Mouse (Mus musculus) forebrain, postnatal 0 days (tissue): Measurements from ENCODE around the gene Suv39h2. TPM values are rescaled to one million over a fixed set of nuclear protein-coding genes. Genes with fewer than 3 reads are reported as not detected.

Experiments used
- ATAC-seq: fragments of 200-750 bp; cut with Nextera tagmentation; 2 replicates; pipeline ENCODE4 v1.8.0; 2017; ENCODE audit warnings: mild to moderate bottlenecking, moderate library complexity
- DNase-seq: peaks from one replicate; pipeline ENCODE4 v3.0.0-alpha.2; 2015
- H3K27ac ChIP-seq: fragments of 300-500 bp; sonication (generic); 2 replicates; pipeline ENCODE4 v1.5.1; 2014; ENCODE audit warnings: low read depth, mild to moderate bottlenecking, antibody characterized with exemption, low read length, moderate library complexity, mixed read lengths
- H3K27me3 ChIP-seq: fragments of 300-500 bp; sonication (generic); 2 replicates; pipeline ENCODE4 v1.6.1; 2014; ENCODE audit warnings: mild to moderate bottlenecking, low read length, mixed read lengths; ENCODE audit not compliant: insufficient read depth
- H3K36me3 ChIP-seq: fragments of 300-500 bp; sonication (generic); 2 replicates; pipeline ENCODE4 v1.6.1; 2014; ENCODE audit warnings: mild to moderate bottlenecking, moderate library complexity; ENCODE audit not compliant: insufficient read depth
- H3K4me1 ChIP-seq: fragments of 300-500 bp; sonication (generic); 2 replicates; pipeline ENCODE4 v1.6.1; 2014; ENCODE audit warnings: antibody characterized with exemption; ENCODE audit not compliant: insufficient read depth
- H3K4me2 ChIP-seq: fragments of 300-500 bp; sonication (generic); 2 replicates; pipeline ENCODE4 v1.6.1; 2014; ENCODE audit warnings: low read depth, mild to moderate bottlenecking, moderate library complexity
- H3K4me3 ChIP-seq: fragments of 300-500 bp; sonication (generic); 2 replicates; pipeline ENCODE4 v1.5.1; 2014; ENCODE audit warnings: low read depth, low read length, mixed read lengths
- H3K9ac ChIP-seq: fragments of 300-500 bp; sonication (generic); 2 replicates; pipeline ENCODE4 v1.6.1; 2014; ENCODE audit warnings: mild to moderate bottlenecking
- H3K9me3 ChIP-seq: fragments of 300-500 bp; sonication (generic); 2 replicates; pipeline ENCODE4 v1.6.1; 2016; ENCODE audit warnings: low read length
- CTCF ChIP-seq: sonication (generic); IDR thresholded peaks from 2 replicates; pipeline ENCODE4 v1.5.1; 2016; ENCODE audit warnings: antibody characterized with exemption, control low read depth, low read depth
- WGBS: fragments of 180-500 bp; shearing (Covaris S2); extraction: QIAGEN DNeasy Blood & Tissue Kit; methylation state at CpG from one replicate; pipeline ENCODE4 v1.1.7; 2014; 5-methylcytosine and 5-hydroxymethylcytosine counted together
- polyA plus RNA-seq: library from polyadenylated mRNA; unstranded; fragments of >200 nt; fragmentation: Nextera tagmentation; extraction: Ambion mirVana; gene quantifications from 2 replicates; pipeline ENCODE4 v1.2.1, GENCODE M21; 2015
- total RNA-seq: library from RNA; depleted of rRNA; stranded (reverse); fragments of >200 nt; gene quantifications from 2 replicates; pipeline ENCODE4 v1.2.3, GENCODE M21; 2014

Gene Suv39h2
- total and polyA plus RNA-seq, 2 experiments from 2014 or later, result 7.6 to 12.1 TPM

GRCm38 (mm10) chr2:3453096-3453495 is 21.7 kb downstream of the Suv39h2 start:
- ATAC-seq (no peak), DNase-seq (no peak)
- H3K4me3 ChIP-seq, result no peak overlapping the region
- no peaks in the 10 kb centered on the region for H3K9me3 ChIP-seq
- no peak overlapping the region for H3K4me2 ChIP-seq
- H3K36me3 ChIP-seq, result peaks cover 32% of the 10 kb centered on the region
- no peaks in the 10 kb centered on the region for H3K27me3 ChIP-seq
- H3K27ac ChIP-seq, result no peak overlapping the region
- no peak overlapping the region for H3K9ac ChIP-seq
- no peak for TF ChIP-seq CTCF
- WGBS, result 89% methylated on average over 3 of the region's 3 CpGs
- H3K4me1 ChIP-seq, result no peaks in the 10 kb centered on the region

GRCm38 (mm10) chr2:3449431-3449830 is 25.4 kb downstream of the Suv39h2 start:
- TF ChIP-seq CTCF, result no peak
- no peaks in the 10 kb centered on the region for H3K27me3 ChIP-seq
- peaks cover 37% of the 10 kb centered on the region for H3K36me3 ChIP-seq
- no peaks in the 10 kb centered on the region for H3K4me1 ChIP-seq
- H3K9ac ChIP-seq, result no peak overlapping the region
- no peak overlapping the region for H3K27ac ChIP-seq
- H3K4me3 ChIP-seq, result no peak overlapping the region
- ATAC-seq (no peak), DNase-seq (no peak)
- H3K4me2 ChIP-seq, result no peak overlapping the region
- H3K9me3 ChIP-seq, result no peaks in the 10 kb centered on the region
- WGBS, result 72% methylated on average over 2 of the region's 2 CpGs

DNA sequence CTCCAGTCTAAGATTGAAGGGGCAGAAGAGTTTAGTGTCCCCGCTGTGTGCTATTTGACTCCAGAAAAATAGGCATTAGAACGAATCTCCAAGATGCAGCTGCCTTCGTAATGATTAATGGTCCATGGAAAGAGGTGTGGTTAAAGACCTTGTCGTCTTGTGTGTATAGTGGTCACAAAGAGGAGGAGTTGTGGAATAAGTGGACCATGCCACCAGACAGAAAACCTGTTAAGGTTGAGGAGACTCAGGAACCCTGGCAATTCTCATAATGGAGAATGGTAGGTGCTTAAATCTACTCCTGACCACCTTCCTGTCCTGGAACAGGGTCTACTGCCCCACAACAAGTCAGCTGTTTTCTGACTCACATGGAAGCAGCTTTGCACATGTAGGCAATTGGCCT is 28.8 kb downstream of the Suv39h2 start:
- TF ChIP-seq CTCF, result no peak
- WGBS, result 93% methylated on average over 4 of the region's 4 CpGs
- H3K36me3 ChIP-seq, result peaks cover 41% of the 10 kb centered on the region
- no peak overlapping the region for H3K4me2 ChIP-seq
- H3K9me3 ChIP-seq, result no peaks in the 10 kb centered on the region
- ATAC-seq (no peak), DNase-seq (no peak)
- H3K9ac ChIP-seq, result no peak overlapping the region
- H3K4me3 ChIP-seq, result no peak overlapping the region
- H3K27me3 ChIP-seq, result no peaks in the 10 kb centered on the region
- no peak overlapping the region for H3K27ac ChIP-seq
- H3K4me1 ChIP-seq, result no peaks in the 10 kb centered on the region

DNA sequence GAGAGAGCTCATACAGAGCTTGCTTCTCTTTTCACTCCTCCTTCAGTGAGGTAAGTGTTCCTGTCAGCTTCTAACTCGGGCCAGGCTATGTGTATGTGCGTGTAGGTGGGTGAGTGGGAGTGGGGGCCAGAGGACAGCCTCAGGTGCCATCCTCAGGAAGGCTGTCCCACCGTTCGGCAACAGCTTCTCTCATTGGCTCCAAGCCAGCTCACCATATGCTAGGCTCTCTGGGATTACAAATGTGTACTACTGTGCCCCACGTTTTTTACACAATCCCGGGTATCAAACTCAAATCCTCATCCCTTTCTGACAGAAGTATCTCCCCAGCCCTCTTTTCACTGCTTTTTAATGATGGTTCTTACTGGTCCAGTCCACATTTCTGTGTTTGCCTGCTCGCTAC is 30.6 kb downstream of the Suv39h2 start:
- Histone ChIP-seq H3K27me3 (no peaks in the 10 kb centered on the region), H3K4me3 (no peak overlapping the region), H3K9me3 (no peaks in the 10 kb centered on the region), H3K36me3 (peaks cover 41% of the 10 kb centered on the region), H3K4me2 (no peak overlapping the region), H3K9ac (no peak overlapping the region), H3K27ac (no peak overlapping the region), H3K4me1 (no peaks in the 10 kb centered on the region)
- no peak for DNase-seq
- WGBS, result 59% methylated on average over 7 of the region's 7 CpGs
- no peak for TF ChIP-seq CTCF
- no peak for ATAC-seq

DNA sequence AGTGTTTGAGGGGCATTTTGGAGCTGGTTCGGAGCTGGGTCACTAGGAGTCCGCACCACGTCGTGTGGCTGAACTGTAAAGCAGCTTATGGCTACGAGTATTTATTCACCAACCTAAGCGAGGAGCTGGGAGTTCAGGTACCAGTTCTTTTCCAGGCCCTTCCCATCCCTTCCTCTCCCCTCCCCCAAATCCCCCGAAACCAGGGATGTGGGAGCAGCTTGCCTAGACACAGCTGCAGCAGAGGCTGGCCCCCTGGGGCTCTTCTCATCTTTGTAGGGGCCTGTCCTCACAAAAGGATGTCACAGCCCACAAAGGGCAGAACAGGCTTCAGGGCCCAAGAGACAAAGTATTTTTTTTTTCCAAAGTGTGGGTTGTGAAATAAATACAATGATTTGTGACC is 36.9 kb downstream of the Suv39h2 start:
- Histone ChIP-seq H3K9ac (no peak overlapping the region), H3K27me3 (no peaks in the 10 kb centered on the region), H3K27ac (no peak overlapping the region), H3K4me1 (no peaks in the 10 kb centered on the region), H3K9me3 (no peaks in the 10 kb centered on the region), H3K4me3 (no peak overlapping the region), H3K36me3 (peaks cover 24% of the 10 kb centered on the region), H3K4me2 (no peak overlapping the region)
- DNase-seq (no peak), ATAC-seq (no peak)
- 41% methylated on average over 7 of the region's 7 CpGs for WGBS
- no peak for TF ChIP-seq CTCF

GRCm38 (mm10) chr2:3435369-3436061 is 39.3 kb downstream of the Suv39h2 start:
- H3K4me2 ChIP-seq, result no peak overlapping the region
- H3K36me3 ChIP-seq, result peaks cover 17% of the 10 kb centered on the region
- H3K4me1 ChIP-seq, result no peaks in the 10 kb centered on the region
- no peak overlapping the region for H3K9ac ChIP-seq
- no peak for TF ChIP-seq CTCF
- no peak overlapping the region for H3K4me3 ChIP-seq
- no peak overlapping the region for H3K27ac ChIP-seq
- WGBS, result 89% methylated on average over 6 of the region's 6 CpGs
- DNase-seq (no peak), ATAC-seq (no peak)
- H3K9me3 ChIP-seq, result no peaks in the 10 kb centered on the region
- no peaks in the 10 kb centered on the region for H3K27me3 ChIP-seq

- Histone ChIP-seq H3K4me3 (no peak overlapping the region), H3K9ac (no peak overlapping the region), H3K27ac (no peak overlapping the region), H3K27me3 (no peaks in the 10 kb centered on the region), H3K36me3 (peaks cover 20% of the 10 kb centered on the region; the same call in 1 of the 2 replicates), H3K9me3 (no peaks in the 10 kb centered on the region), H3K4me1 (no peaks in the 10 kb centered on the region), H3K4me2 (no peak overlapping the region)
- no peak for DNase-seq
- WGBS, result 92% methylated on average over 9 of the region's 9 CpGs
- TF ChIP-seq CTCF, result no peak
- ATAC-seq, result no peak
These were observed 43.9 kb downstream of the Suv39h2 start for GRCm38 (mm10) chr2:3430956-3431355.
